Mouse (Mus musculus): ENCODE results near the gene Myt1l.

Myt1l gene

DNA sequence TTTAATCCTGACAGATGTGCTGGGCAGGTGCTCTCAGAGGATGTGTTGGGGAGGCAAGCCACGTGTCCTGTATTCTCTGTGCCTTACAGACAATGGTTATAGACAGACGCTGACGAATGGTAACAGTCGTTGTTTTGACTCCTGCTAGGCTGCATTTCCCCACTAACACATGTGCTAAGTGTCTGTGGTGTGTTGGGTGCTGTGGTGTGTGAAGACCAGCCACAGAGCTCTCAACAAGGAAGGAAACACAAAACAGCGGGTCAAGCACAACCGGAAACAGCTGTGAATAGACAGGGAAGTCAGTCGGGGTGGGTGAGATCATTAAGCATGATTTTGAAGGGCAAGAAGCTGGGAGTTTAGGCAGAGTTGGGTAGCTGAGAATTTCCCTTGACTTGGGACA, 41.1 kb downstream of the Myt1l start:
- DNase-seq (ENCODE audit: low read depth, low spot score) = no peak

- DNase-seq (ENCODE audit: low read depth, low spot score) = no peak
Observed at GRCm38 (mm10) chr12:29570351-29570750, 42.2 kb downstream of the Myt1l start.

DNA sequence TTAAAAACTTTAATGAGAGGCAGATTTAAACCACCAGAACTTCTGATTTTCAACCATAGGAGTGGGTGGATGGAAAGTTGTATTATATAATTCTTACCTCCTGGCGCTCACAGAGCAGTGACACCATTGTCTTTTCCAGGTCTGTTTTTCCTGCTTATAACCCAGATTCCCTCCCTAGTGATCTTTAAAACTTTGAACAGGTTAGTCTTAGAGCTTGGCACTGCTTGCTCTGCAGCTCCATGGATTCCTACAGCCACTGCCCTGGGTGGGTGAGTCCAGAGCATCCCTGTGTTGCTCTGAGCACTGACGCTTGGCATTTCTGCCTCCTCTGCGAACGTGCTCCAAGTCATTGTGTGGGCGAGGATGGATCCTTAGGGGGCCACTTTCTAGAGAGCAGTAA, 43.4 kb downstream of the Myt1l start:
- no peak for DNase-seq (ENCODE audit: low read depth, low spot score)

DNA sequence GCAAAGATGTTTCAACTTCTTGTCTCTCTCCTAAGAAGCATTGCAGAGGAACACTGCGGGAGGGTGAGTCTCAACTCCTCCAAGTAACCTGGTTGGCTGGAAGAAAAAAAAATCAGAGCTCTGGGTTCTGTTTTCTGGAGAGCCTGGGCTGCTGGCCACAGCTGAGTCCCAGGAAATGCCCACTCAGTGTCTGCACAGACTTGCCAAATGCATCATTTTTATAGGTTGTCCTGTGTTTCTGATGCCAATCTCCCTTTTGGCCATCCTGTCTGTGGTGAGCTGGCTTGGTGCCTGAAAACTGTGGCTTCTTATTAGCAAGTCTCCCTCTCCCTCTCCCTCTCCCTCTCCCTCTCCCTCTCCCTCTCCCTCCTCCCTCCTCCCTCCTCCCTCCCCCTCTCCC, 65.6 kb downstream of the Myt1l start:
- DNase-seq (ENCODE audit: low read depth, low spot score) = no peak

GRCm38 (mm10) chr12:29599916-29600315, 71.7 kb downstream of the Myt1l start:
- no peak for DNase-seq (ENCODE audit: low read depth, low spot score)

DNA sequence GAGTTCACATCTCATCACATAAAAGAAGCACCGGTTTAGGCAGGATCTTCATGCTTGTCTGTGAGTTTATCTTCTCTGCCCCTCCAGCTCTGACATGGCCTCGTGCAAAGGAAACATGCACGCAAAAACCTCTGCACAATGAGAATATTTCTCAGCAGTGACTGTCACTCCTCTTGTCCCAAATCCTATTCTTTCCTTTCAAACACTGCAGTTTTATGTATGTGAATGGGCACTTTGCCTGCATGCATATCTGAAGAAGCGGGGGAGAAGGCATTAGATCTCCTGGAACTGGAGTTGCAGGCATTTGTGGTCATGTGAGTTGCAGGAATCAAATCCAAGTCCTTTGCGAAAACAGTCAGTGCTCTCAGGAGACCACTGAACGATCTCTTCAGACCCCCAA, 73.0 kb downstream of the Myt1l start:
- no peak for DNase-seq (ENCODE audit: low read depth, low spot score)

DNA sequence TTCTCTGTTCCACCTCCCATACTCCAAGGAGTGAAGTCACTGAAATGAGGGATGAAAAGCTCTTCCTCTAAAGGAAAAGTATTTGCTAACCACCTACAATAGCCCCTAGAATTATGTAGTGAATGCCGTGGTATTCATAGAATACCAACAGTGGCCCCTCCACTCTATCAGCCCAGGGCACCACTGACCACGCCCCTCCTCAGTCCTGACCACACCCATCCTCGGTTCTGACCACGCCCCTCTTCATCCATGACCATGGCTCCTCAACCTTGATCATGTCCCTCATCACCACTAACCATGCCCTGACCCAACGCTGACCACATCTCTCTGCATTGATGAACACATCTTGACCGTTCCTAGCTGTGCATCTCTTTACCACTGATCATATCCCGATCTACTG, 76.5 kb downstream of the Myt1l start:
- no peak for DNase-seq (ENCODE audit: low read depth, low spot score)

GRCm38 (mm10) chr12:29605124-29605523, 76.9 kb downstream of the Myt1l start:
- peak; percentile 11 for DNase-seq (ENCODE audit: low read depth, low spot score)

DNA sequence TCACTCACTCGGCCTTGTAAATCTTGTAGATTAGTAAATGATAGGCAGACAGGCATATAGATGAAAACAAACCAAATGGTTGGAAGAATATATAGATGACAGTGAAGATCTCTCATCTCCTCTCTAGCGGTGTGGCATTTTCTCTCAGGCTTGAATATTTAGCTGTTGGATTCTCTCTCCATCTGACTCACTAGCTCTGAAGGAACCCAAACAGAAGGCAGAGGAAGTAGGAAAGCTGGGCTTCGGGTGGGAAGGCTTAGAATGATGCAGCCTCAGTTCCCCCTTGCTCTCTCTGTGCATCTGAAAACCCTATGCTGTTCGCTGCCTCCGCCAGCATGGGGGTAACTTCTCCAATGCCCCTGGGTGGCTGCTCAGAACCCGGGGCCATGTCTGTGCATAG, 78.0 kb downstream of the Myt1l start:
- DNase-seq (ENCODE audit: low read depth, low spot score) = no peak

DNA sequence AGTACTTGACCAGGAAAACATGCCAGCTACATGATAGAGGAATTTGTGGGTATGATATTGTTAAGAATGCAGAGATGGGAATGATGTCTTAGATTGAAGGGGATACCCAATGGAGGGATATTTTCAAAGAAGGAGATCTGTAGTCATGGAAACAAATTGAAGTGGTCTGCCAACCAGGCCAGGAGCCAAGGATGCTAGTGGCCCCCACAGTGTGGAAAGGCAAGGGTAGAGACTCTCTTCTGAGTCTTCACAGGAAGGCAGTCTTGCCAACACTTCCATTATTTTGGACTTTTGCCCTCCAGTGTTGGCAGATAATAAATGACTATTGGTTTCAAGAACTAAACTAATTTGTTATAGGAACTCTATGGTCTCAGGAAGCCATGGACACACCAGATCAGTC, 89.6 kb downstream of the Myt1l start:
- DNase-seq (ENCODE audit: low read depth, low spot score) = no peak

- no peak for DNase-seq (ENCODE audit: low read depth, low spot score)
Observed at GRCm38 (mm10) chr12:29621530-29621929, 93.3 kb downstream of the Myt1l start.

DNA sequence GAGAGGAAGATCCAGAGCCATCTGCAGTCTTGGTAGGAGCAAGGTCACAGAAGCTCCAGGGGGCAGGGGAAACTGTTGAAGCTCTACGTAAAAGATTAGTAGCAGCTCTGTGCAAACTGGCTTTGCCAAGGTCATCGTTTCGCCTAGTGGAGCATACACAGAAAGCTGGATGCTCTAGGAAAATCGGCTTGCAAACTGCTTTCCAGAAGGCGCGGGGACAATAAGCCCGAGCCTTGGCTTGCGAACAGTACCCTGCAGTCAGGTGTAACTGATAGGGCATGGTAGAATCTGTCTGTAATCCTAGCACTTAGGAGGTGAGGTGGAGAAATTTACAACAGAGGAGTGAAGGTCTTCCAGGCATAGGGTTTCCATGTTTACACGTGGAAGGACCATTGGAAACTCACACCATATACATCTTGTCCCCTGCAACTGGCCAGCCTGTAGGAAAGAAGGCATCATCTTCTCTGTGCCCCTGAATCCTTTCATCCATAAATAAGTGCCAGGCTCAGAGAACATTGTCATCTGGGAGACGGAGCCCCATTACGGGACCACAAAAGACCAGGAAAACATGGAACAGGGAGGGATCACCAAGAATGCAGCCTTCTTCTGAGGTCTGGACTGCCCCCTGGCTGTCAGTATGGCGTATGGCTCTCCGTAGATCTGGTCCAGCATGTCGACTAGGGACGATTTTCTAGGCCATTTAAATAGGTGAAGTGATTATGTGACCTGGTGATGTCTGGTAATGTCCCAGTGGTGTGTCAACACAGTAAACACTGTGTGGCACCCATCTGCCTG, 100.0 kb downstream of the Myt1l start:
- DNase-seq (ENCODE audit: low read depth, low spot score) = no peak

- DNase-seq (ENCODE audit: low read depth, low spot score) = no peak
Observed at GRCm38 (mm10) chr12:29629875-29630538, 101.8 kb downstream of the Myt1l start.

- DNase-seq (ENCODE audit: low read depth, low spot score) = no peak
Observed at GRCm38 (mm10) chr12:29634509-29634908, 106.3 kb downstream of the Myt1l start.

DNA sequence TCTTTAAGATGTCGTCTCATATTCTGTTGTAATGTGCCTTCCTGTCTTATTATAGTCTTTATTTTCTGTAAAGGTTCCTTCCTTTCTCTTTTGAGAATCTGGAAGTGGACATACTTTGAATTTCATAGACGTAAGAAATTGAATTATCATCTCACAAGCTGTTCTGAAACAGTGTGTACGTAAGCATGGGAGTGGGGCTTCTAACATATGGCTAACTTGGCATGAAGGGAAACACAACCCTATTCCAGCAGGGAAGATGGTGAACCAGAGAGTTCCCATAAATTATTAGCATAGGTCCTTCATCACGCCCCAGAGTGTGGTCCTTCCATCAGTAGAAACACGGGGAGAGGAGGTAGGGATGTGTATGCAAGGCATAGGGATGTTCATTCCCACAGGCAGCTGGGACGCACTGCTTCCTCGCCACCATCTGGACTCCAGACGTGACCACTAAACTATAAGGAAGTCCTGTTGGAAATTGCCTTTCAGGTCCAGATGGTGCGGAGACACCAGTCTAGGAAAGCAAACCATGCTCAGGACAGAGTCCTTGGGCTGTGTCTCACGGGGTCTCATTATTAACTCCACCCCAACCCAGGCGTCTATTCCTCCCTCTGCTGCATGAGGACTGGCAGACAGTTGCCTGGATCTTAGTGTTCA, 111.5 kb downstream of the Myt1l start:
- no peak for DNase-seq (ENCODE audit: low read depth, low spot score)

- no peak for DNase-seq (ENCODE audit: low read depth, low spot score)
Observed at GRCm38 (mm10) chr12:29640201-29640600, 112.0 kb downstream of the Myt1l start.

DNA sequence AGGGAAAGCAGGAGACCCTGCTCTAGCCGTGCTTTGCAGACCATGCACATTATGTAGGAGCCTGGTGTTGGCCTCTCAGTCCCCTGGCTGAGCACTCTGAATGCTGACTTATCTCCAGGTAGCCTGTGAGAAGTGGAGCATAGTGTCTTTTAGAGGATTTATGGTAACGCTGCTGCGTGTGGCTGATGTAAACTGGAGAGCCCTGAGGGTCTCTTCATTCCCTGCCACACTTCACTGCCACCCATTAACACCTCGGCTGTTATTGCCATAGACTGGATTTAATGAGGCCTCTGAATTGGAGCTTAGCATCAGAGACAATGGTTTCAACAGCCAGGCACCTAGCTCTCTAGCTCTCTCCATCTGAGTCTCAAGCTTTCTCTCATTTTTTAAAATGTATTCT, 114.7 kb downstream of the Myt1l start:
- DNase-seq (ENCODE audit: low read depth, low spot score) = no peak

DNA sequence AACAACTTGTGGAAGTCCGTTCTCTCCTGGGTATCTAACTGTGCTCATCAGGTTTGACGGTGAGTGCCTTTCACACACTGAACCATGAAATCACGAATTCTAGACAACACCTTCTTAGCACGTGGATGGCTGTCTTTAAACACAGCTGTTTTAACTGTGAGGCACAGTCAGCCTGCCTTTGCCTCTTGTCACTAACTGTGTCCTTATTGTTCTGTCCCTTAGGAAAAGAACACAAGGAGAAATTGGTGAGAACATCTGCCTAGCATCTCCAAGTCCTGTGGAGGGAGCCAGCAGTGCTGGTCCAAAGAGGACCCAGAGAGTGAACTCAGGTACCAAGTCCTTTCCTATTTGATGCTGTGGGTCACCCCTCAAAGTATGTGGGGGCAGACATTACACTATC, 115.9 kb downstream of the Myt1l start:
- no peak for DNase-seq (ENCODE audit: low read depth, low spot score)

GRCm38 (mm10) chr12:29644721-29645120, 116.5 kb downstream of the Myt1l start:
- DNase-seq (ENCODE audit: low read depth, low spot score) = no peak

GRCm38 (mm10) chr12:29649510-29650152, 121.4 kb downstream of the Myt1l start:
- DNase-seq (ENCODE audit: low read depth, low spot score) = no peak

DNA sequence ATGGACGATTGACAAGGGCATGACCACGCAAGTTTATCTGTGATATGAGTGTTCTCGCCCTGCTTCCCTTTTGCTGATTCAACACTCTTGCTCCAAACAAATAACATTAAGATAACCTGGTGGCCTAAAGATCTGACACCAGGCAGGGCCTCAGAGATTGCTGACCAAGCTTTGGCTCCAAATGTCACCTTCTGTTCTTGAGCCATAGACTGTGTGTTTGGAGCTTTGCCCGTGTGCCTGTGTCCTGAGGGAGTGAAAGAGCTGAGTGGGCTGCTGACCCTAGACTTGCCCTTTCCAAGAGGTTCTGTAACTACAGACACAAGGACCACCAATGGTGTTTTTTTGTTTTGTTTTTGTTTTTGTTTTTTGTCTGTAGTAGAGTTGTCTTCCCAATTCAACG, 124.3 kb downstream of the Myt1l start:
- DNase-seq (ENCODE audit: low read depth, low spot score) = no peak

- no peak for DNase-seq (ENCODE audit: low read depth, low spot score)
Observed at GRCm38 (mm10) chr12:29655197-29655632, 127.0 kb downstream of the Myt1l start.
